Mouse (Mus musculus): ENCODE results near the gene Odaph. TPM values are rescaled to one million over a fixed set of nuclear protein-coding genes. Genes with fewer than 3 reads are reported as not detected.

The Odaph gene
- total and polyA plus RNA-seq, 3 experiments = 0.25 to 3.3 (median 1.7) TPM

- DNase-seq (ENCODE audit: extremely low read depth) = no peak
- Histone ChIP-seq H3K9ac (ENCODE audit: insufficient read depth, low read depth) (no peak overlapping the region), H3K79me2 (replicated peaks; ENCODE audit: control insufficient read depth, extremely low read depth, insufficient read depth, poor library complexity, severe bottlenecking) (no peaks in the 10 kb centered on the region), H3K36me3 (replicated peaks in 1 of 2; ENCODE audit: control insufficient read depth in 1 of 2, insufficient read depth in 1 of 2, low read length in 1 of 2) (peaks cover 38 to 65% of the 10 kb centered on the region in 2 experiments), H3K4me1 (ENCODE audit: control insufficient read depth in 1 of 2, insufficient read depth in 2 of 2) (no peaks in the 10 kb centered on the region), H3K4me2 (ENCODE audit: insufficient read depth, low read depth, poor library complexity, severe bottlenecking) (no peak overlapping the region), H3K27ac (ENCODE audit: insufficient read depth, low read depth) (no peak overlapping the region), H3K27me3 (replicated peaks) (no peaks in the 10 kb centered on the region), H3K4me3 (replicated peaks in 1 of 3; ENCODE audit: low read depth in 2 of 3, low read length in 2 of 3, poor library complexity in 1 of 3) (no peak overlapping the region), H3K9me3 (replicated peaks; ENCODE audit: low read length) (no peaks in the 10 kb centered on the region)
- dilution Hi-C loops (cut with MboI; ENCODE audit: extremely low pct_ligation_motif_present, extremely low pct_unique_long_range_greater_than_20kb, low sequenced_read_pairs) = no loop called here
- in situ Hi-C loops (cut with MboI; ENCODE audit: low pct_ligation_motif_present, low pct_unique_long_range_greater_than_20kb, low sequenced_read_pairs) = no loop called here
- TF ChIP-seq ZNF384 (IDR thresholded peaks at IDR 0.05; ENCODE audit: low read depth, low read length) = no peak
- TF ChIP-seq MAX (IDR thresholded peaks at IDR 0.05; ENCODE audit: low read length) = no peak
- TF ChIP-seq SIN3A (IDR thresholded peaks at IDR 0.05; ENCODE audit: low read length) = no peak
- no peak for TF ChIP-seq E2F4 (IDR thresholded peaks at IDR 0.05; ENCODE audit: insufficient replicate concordance, low read depth, low read length)
- no peak for TF ChIP-seq JUND (conservative IDR thresholded peaks at IDR 0.05; ENCODE audit: low read depth, low read length)
Observed at GRCm38 (mm10) chr5:91947008-91947407, 40.3 kb upstream of the Odaph start.

GRCm38 (mm10) chr5:91949441-91949840 is 37.8 kb upstream of the Odaph start:
- H3K79me2 ChIP-seq (replicated peaks; ENCODE audit: control insufficient read depth, extremely low read depth, insufficient read depth, poor library complexity, severe bottlenecking) = no peaks in the 10 kb centered on the region
- no peak overlapping the region for H3K4me3 ChIP-seq (replicated peaks in 1 of 3; ENCODE audit: low read depth in 2 of 3, low read length in 2 of 3, poor library complexity in 1 of 3)
- in situ Hi-C loops (cut with MboI; ENCODE audit: low pct_ligation_motif_present, low pct_unique_long_range_greater_than_20kb, low sequenced_read_pairs) (no loop called here), dilution Hi-C loops (cut with MboI; ENCODE audit: extremely low pct_ligation_motif_present, extremely low pct_unique_long_range_greater_than_20kb, low sequenced_read_pairs) (no loop called here)
- TF ChIP-seq CHD2 (IDR thresholded peaks at IDR 0.05; ENCODE audit: low read length) (no peak), ZKSCAN1 (IDR thresholded peaks at IDR 0.05; ENCODE audit: borderline replicate concordance, low read depth, low read length) (no peak), ZNF384 (IDR thresholded peaks at IDR 0.05; ENCODE audit: low read depth, low read length) (no peak), POLR2A (IDR thresholded peaks at IDR 0.05; ENCODE audit: low read depth, low read length) (no peak), NRF1 (IDR thresholded peaks at IDR 0.05; ENCODE audit: low read depth, low read length) (no peak), TCF12 (IDR thresholded peaks at IDR 0.05; ENCODE audit: low read depth, low read length) (no peak), POLR2AphosphoS2 (IDR thresholded peaks at IDR 0.05; ENCODE audit: low read depth, low read length) (no peak), USF1 (IDR thresholded peaks at IDR 0.05; ENCODE audit: low read depth, low read length) (no peak), MXI1 (IDR thresholded peaks at IDR 0.05; ENCODE audit: low read depth, low read length) (no peak), GABPA (IDR thresholded peaks at IDR 0.05; ENCODE audit: insufficient replicate concordance, low read depth, low read length) (no peak), ZC3H11A (IDR thresholded peaks at IDR 0.05; ENCODE audit: low read depth, low read length) (no peak), IRF4 (IDR thresholded peaks at IDR 0.05; ENCODE audit: low read depth, low read length) (no peak)
- H3K27me3 ChIP-seq (replicated peaks) = no peaks in the 10 kb centered on the region
- no peak overlapping the region for H3K4me2 ChIP-seq (ENCODE audit: insufficient read depth, low read depth, poor library complexity, severe bottlenecking)
- no peak overlapping the region for H3K27ac ChIP-seq (ENCODE audit: insufficient read depth, low read depth)
- no peaks in the 10 kb centered on the region for H3K4me1 ChIP-seq (ENCODE audit: control insufficient read depth in 1 of 2, insufficient read depth in 2 of 2)
- H3K36me3 ChIP-seq (replicated peaks in 1 of 2; ENCODE audit: control insufficient read depth in 1 of 2, insufficient read depth in 1 of 2, low read length in 1 of 2) = peaks cover 49 to 77% of the 10 kb centered on the region in 2 experiments
- H3K9ac ChIP-seq (ENCODE audit: insufficient read depth, low read depth) = no peak overlapping the region
- H3K9me3 ChIP-seq (replicated peaks; ENCODE audit: low read length) = no peaks in the 10 kb centered on the region
- DNase-seq (ENCODE audit: extremely low read depth) = no peak
